Mouse (Mus musculus) heart, postnatal 36 days (tissue): ENCODE measurements around the gene 6430628N08Rik. TPM values are rescaled to one million over a fixed set of nuclear protein-coding genes. Genes with fewer than 3 reads are reported as not detected.

Experiments used
- DNase-seq, 2 experiments: peaks; one replicate each; pipeline ENCODE4 v3.0.0; 2021 to 2022
- intact Hi-C: fragments of 180-260 bp; cut with DNase I; formaldehyde crosslinking; loops from one replicate; pipeline ENCODE4 v1.15.1; 2025
- total RNA-seq, 2 experiments: library from RNA; stranded (reverse); gene quantifications; 2 replicates each; pipeline ENCODE4 v1.2.3; 2021

The 6430628N08Rik gene
- total RNA-seq, 2 experiments from 2014 or later: not detected

DNA sequence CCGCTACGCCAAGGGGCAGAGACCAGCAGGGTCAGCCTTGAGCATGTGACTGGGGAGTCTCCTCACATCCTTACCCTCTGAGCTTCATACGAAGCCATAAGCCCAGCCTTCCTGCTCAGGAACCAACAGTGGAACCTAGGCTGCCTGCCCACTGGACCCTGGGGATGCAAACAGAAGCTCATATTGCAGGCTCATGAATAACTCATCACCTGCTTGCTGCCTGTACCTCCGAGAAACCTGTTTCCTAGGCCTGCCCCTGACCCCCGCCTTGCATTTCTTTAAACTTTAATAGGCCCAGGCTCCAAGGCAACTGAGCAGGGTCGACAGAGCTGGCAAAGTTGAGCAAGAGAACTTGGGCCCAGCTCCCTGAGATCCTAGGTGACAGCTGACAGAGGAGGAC is 6.4 kb upstream of the 6430628N08Rik start, which contains the start of gene Kncn:
TSS of gene Kncn (plus strand) at position 379 of the 400 bp plus-strand sequence.
- no peak for DNase-seq
- intact Hi-C loops: no loop called here

GRCm38 (mm10) chr4:115885846-115886245 is 4.6 kb upstream of the 6430628N08Rik start:
- no peak for DNase-seq
- intact Hi-C loops: no loop called here

DNA sequence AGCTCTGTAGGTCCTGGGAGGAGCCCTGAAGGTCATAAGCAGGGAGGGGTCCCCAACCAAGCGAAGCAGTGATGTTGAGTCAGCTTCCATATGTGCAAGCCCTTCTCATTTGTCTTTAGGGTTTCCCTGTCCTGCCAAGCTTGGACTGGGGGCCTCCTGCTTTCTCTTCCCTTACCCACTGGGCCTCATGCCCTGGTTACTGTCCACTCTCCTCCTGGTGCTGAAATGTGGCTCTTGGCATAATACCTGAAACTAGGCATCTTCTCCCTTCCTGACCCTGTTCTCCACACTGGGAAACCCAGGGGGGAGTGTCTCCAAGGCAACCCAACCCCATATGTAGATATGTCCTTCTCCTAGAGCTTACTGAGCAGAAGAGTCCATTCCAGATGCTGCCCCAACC is 3.6 kb upstream of the 6430628N08Rik start:
- intact Hi-C loops: no loop called here
- DNase-seq: no peak

GRCm38 (mm10) chr4:115890066-115890465 is 399 bp upstream of the 6430628N08Rik start:
- DNase-seq: no peak
- intact Hi-C loops: no loop called here

DNA sequence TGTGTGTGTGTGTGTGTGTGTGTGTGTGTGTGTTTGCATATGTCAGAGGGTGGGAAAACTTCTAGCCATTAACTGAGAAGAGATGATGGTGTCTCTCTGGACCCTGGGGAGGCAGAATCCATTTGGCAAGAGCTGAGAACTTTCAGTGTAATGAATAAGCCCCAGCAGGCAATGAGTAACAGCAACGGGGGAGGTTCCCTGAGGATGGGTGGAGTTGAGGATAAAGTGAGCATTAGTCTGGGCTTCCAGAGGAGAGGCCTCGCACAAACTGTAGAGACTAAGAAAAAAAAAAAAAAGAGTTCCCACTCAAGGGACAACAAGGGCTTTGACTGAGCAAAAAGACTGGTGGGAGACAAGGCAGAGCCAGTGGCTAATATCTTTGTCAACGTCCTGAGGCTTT is 3.8 kb downstream of the 6430628N08Rik start:
- no peak for DNase-seq
- intact Hi-C loops: no loop called here

DNA sequence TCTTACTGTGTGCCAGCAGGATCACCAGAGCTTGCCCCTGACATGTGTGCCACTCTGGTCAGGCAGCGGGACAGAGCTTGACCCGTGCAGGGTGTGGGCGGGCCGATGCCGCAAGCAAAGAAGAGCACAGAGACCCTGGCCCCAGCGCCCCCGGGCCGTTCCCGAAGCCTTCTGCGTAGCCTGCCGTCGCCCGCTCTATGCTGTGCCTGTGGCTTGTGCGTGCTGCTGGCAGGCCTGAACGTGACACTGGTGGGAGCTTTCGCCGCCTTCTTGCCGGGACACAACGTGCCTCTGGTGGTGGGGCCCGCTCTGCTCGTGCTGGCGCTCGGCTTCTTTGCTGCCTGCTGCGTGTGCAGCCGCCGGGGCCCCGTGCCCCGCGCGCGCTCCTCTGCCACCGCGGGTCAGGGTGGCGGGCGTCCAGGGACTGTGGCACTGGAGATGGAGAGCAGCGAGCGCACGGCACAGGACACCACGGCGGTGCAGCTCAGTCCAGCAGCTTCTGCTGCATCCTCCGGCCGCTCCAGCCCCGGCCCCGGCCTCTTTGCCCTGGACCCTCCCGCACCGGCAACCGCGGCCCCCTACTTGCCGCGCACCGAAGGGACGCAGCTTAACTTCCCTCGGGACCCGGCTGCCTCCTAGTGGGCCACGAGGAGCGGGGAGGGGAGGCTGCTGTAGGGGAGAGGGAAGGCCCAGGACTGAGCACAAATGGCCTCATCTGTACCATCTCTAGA is 7.6 kb downstream of the 6430628N08Rik start:
- intact Hi-C loops: no loop called here
- no peak for DNase-seq

DNA sequence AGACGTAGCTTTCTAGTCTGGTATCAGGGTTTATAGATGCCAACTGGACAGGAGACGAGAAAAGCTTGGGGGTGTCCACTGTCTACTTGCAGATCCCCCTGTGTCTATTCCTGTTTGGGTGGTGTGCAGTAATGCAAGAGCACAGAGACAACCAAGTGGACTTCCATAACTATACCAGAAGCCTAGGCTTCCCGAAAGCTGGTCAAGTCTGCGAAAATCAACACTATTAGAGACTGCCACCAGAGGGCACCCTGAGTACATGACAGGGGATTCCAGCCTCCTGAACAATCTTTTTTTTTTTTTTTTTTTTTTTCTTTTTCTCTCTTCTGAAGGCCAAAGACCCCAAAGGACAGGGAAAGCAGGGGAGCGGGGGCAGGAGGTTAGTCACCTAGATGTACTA is 12.4 kb downstream of the 6430628N08Rik start:
- DNase-seq: peak; percentile 74 to 83
- intact Hi-C loops: loop anchor here (1.0 to 5.0 kb wide), 4 partner anchors 49 to 171 kb away; no protein-coding TSS in a partner anchor

GRCm38 (mm10) chr4:115904375-115904774 is 13.9 kb downstream of the 6430628N08Rik start:
- no peak for DNase-seq

GRCm38 (mm10) chr4:115905701-115906100 is 15.2 kb downstream of the 6430628N08Rik start:
- intact Hi-C loops: no loop called here
- DNase-seq: no peak

More at GRCm38 (mm10) chr4:115904375-115904774, 13.9 kb downstream of the 6430628N08Rik start:
- intact Hi-C loops: loop anchor here (5.0 kb wide), 1 partner anchor 172 kb away; no protein-coding TSS in a partner anchor

DNA sequence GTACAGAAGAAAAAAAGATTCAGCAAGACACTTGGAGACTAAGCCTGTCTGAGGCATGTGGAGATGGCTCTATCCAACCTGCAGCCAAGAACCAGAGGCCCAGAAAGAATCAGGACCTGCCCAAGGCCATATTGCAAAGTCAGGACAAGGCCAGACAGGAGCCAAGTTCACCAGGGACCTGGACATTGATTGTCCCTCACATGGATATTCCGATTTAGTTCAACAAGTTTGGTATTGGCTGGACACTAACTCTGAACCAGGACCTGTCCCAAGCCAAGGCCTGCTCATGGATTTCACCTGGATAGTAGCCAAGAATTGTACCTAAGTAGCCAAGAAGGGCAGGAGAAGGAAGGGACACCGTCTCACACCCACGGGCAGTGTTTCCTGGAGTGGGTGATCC is 16.3 kb downstream of the 6430628N08Rik start:
- no peak for DNase-seq
- intact Hi-C loops: no loop called here

GRCm38 (mm10) chr4:115907994-115908393 is 17.5 kb downstream of the 6430628N08Rik start:
- intact Hi-C loops: no loop called here
- DNase-seq: peak in 1 of 2 experiments; percentile 11

DNA sequence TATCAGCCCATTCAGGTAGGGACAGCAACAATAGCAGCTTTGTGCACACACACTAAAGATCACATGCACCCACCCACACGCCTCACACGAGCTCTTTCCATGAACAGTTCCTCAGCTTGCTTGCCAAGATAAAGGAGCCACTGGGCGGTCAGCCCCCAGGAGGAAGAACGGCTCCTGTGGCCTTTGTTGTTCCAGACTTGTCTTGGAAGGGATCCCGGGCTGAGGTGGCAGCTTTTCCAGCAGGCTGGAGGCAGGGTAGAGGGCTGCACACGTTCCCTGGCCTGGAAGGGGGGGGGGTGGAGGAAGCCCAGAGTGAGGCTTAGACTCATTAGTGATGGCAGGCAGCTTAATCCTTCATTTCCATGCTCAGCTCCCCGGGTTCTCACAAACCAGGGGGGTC is 18.2 kb downstream of the 6430628N08Rik start:
- DNase-seq: peak; percentile 23 to 42
- intact Hi-C loops: no loop called here

DNA sequence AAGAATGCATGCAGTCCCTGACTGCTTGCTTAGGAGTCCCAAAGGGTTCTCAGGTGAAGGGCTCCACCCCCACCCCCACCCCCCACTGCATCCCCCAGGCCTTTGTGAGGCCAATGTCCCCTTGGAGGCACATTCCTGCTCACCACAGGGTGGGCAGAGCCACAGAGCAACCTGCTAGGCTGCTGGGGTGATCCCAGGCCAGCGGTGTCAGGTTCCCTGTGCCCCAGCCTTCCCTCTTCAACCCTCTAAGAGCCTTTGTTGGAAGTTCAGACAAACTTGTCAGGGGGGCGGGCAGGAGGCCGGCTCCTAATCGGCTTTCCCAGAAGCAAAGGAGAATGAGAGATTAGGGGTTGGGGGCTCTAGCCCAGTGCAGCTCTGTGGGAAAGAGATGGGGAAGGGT is 21.1 kb downstream of the 6430628N08Rik start:
- intact Hi-C loops: no loop called here
- DNase-seq: no peak

GRCm38 (mm10) chr4:115919911-115920310 is 29.4 kb downstream of the 6430628N08Rik start:
- DNase-seq: no peak
- intact Hi-C loops: no loop called here

DNA sequence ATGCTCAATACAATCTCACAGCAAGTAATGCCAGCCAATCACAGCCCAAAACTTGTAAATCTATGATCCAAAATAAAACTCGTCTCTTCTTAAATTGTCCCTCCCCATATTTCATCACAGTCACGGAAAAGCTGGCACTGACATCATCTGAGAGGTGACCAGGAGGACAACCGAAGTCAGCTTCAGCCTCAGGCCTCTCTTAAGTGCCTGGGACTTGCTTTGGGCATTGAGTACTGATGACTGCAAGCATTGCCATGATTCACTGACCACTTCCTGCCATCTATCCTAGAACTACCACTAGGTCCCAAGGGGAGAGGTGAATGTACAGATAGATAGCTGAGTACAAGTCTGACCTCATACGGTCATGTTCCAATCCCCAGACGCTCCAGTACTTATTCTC is 32.2 kb downstream of the 6430628N08Rik start:
- intact Hi-C loops: no loop called here
- no peak for DNase-seq

GRCm38 (mm10) chr4:115923262-115923880 is 32.9 kb downstream of the 6430628N08Rik start:
- DNase-seq: no peak
- intact Hi-C loops: no loop called here

DNA sequence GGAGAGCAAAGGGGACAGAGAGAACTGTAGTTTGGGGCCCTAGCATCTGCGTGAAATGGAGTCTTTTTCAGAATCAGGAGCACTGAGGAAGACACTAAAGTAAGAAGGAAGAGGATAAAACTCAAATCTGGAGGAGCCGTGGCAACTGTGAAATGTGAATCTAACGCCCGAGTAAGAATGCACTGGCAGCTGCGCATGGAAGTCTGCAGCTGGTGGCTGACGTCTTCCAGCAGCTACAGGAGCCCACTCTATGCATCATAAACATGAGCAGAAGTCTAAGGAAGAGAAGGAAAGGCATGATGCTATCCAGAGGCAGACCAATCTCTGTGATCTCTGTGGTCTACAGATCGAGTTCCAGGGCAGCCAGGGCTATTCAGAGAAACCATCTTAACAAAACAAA is 37.2 kb downstream of the 6430628N08Rik start:
- no peak for DNase-seq
- intact Hi-C loops: no loop called here

DNA sequence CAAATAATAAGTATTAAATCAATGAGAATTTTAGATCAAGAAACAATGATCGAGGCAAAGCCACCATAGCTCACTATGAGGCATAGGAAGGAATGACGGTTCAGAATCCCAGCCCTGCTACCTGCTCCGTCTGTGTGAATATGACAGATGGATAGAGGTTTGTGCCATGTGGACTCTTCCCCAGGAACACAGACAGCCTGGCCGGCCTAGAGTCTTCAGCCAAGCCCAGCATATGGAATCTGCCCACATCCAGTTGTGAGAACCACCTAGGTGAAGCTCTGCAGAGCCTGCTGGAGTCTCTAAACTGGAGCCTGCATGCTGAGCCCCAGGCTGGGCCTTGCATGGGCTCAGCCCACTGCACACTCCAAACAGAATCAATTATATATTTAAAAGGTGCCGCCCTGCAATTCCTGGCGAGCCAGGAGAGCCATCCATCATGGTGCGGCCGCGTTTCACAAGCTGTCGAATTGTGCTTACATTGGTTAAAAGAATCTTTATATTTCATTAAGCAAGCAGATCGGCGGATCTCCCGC is 41.2 kb downstream of the 6430628N08Rik start:
- intact Hi-C loops: no loop called here
- DNase-seq: no peak

DNA sequence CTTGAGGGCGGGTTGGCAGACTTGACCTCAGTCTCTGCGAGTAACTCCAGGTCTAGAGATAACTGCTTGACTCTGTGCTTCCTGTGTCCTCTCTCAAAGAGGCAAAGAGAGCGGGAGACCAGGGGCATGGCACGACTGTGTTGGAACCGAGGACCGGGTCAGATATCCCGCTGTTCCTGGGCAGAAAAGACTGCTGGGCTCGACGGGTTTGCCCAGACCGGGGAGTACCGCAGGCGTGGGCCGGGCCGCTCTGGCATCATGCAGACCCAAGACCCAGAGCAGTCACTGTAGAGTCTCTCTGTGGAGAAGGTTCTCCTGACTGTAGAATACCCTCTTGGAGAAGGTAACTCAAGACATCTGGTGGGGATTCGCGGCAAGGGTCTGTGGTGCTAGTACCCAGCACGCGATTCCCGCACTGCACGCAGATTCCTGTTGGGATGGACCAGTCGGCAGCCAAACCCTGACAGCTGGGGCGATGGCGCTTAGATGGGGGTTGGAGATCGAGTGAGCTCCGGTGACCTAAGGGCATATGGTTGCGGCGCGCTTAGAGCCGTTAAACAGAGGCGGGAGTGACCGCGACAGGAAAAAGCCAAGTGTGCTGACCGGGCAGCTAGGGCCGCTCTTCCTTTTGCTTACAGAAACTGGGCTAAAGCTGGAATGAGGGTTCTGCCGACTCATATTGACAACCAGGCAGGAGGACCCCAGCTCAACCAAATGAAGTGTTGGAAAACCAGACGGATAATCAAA is 45.5 kb downstream of the 6430628N08Rik start:
- peak in 1 of 2 experiments; percentile 5 for DNase-seq
- intact Hi-C loops: no loop called here

DNA sequence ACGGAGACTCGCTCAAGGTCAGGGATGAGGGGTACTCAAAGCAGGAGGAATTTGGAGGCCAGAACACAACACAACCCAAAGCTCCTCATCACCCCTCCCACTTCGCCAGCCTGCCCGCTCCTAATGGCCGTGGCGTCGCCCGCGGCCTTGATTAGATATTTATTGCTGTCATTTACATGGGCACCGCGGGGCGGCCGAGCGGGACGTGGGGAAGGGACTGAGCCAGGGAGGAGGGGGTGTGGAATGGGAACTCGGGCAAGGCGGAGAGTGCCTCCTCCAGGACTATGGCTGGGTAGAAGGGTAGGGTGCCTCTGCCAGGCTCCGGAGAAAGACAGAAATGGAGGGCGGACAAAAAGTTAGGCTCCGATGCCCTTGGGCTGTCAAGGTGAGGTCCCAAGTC is 46.2 kb downstream of the 6430628N08Rik start:
- no peak for DNase-seq
- intact Hi-C loops: no loop called here
